Mouse (Mus musculus) E14TG2a.4 (cell line): ENCODE data around the gene Shisa6.

ENCODE experiments used
- CTCF ChIP-seq: conservative IDR thresholded peaks from 2 replicates; pipeline ENCODE4 v1.5.1; 2014; ENCODE audit warnings: low read length
- POU5F1 ChIP-seq: IDR thresholded peaks from 2 replicates; pipeline ENCODE4 v1.6.1; 2014; ENCODE audit warnings: low read length, borderline replicate concordance

DNA sequence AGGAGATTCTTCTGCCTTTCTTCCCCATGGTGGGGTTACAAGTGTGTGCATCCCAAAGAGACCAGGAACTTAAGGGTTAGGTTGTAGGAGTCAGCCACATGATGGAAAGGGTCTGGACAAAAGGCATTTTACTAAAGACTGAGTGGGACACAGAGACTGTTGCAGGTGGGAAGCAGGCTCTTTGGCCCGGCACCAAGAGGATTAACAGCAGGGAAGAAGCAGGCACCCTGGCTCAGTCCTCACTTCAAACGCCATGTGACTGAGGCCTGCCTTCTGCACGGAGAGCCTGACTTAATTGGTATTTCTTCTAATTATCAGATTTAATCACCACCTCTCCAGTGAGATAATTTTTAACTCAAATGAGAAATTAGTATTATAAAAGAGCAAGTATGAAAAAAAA lies 258.7 kb downstream of the Shisa6 start:
- no peak for TF ChIP-seq CTCF
- no peak for TF ChIP-seq POU5F1
